Mouse (Mus musculus): ENCODE measurements at regions not wholly inside any gene's neighbourhood (a gene's known extent, or its start where the extent isn't known, plus 50 kb on each side); places are given as distances from the start of the nearest gene placed in this dataset.

GRCm38 (mm10) chr3:38209081-38209480 lies 275.6 kb downstream of the Ankrd50 start:
- DNase-seq (ENCODE audit: low read depth) = no peak

DNA sequence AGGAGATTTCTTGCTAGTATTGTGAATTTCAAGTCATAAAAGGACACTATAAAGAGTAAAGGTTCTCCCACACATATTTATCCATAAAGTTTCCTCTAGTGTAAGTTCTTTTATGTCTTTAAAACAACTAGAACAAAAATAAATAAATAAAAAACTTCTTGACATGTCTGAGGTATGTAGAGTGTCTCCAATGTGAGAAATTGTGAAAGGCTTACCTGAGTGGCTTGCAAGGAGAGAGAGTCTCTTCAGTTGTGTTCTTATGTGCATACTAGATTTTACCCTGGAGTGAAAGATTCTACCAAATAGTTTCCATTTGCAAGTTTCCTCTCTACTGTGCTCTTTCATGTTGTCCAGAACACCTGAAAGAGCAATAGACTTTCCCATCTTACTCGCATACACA lies 276.8 kb downstream of the Ankrd50 start:
- DNase-seq (ENCODE audit: low read depth) = no peak

GRCm38 (mm10) chr3:38201861-38202656 lies 282.6 kb downstream of the Ankrd50 start:
- DNase-seq (ENCODE audit: low read depth) = no peak

- DNase-seq (ENCODE audit: low read depth) = no peak
These were observed 290.6 kb downstream of the Ankrd50 start for GRCm38 (mm10) chr3:38194001-38194400.

DNA sequence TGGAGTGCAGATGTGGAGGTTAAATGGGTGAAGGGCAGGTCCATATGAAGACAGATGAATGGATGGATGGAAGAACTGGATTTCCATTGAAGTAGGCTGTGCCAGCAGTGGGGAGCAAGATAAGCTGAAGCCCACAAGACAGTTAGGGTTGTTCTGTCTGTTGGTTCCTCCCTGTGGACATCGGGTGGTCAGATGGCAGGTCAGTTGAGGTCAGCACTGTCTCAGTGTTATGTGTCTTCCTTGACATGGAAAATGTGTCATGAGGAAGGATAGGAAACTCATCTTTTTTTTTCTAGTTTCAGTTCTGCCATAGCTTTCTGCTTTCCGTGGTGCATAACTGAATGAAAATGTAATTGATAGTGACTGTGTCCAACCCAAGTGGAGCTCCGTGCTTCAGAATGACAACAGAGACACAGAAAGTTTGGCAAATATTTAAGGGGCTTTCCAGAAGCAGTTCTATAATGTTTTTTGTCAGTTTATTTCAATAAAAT lies 297.2 kb downstream of the Ankrd50 start:
- no peak for DNase-seq (ENCODE audit: low read depth)

DNA sequence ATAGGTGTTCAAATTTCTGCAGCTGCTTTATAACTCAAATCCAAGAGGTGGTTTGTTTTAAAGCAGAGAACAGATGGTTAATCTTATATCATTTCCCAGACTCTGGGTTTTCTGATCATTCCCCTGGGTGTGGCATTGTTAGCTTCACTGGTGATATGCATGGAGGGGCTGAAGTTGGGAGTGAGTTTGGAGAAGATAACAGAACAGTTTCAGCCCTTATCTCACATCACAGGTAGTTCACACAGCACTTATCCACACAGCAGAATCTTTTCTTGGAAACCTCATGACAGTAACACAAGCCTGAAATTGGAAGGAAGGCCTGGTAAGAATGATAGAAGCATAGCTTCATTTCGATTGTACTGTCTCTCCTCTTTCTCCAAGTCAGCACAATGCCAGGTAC lies 298.1 kb downstream of the Ankrd50 start:
- DNase-seq (ENCODE audit: low read depth) = peak; percentile 14

DNA sequence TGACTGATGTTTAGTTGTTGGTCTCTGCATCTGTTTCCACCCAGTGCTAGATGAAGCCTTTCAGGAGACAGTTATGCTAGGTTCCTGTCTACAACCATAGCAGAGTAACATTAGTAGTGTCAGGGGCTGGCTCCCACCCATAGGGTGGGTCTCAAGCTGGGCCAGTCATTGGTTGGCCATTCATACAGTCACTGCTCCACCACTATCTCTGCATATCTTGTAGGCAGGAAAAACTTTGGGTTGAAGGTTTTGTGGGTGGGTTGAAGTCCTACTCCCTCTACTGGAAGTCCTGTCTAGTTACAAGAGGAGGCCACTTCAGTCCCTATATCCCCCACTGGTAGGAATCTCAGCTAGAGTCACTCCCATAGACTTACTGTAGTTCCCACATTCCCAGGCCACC lies 306.3 kb downstream of the Ankrd50 start:
- DNase-seq (ENCODE audit: low read depth) = no peak

DNA sequence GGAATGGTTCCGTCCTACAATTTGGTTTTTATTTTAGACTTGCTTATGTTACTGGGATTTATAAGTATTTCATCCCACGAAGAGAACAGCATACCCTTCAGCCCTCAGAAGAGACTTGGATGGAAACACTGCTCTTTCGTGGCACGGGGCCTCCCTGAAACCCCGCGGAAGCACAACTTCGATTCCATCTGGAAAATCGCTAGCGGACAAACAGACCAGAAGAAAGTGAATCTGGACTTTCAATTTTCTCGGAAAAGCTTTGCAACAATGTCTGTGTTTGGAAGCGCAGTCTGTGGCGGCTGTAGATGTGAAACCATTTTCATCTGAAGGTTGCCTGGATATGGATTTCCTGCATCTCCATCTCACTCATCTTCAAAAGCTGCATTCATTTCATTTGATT lies 308.7 kb downstream of the Ankrd50 start:
- no peak for DNase-seq (ENCODE audit: low read depth)

- DNase-seq (ENCODE audit: low read depth) = no peak
These were observed 309.8 kb downstream of the Ankrd50 start for GRCm38 (mm10) chr3:38174735-38175280.

- no peak for DNase-seq (ENCODE audit: low read depth)
These were observed 332.2 kb downstream of the Ankrd50 start for GRCm38 (mm10) chr3:38152408-38152807.

- DNase-seq (ENCODE audit: low read depth) = no peak
These were observed 332.8 kb downstream of the Ankrd50 start for GRCm38 (mm10) chr3:38151821-38152220.

DNA sequence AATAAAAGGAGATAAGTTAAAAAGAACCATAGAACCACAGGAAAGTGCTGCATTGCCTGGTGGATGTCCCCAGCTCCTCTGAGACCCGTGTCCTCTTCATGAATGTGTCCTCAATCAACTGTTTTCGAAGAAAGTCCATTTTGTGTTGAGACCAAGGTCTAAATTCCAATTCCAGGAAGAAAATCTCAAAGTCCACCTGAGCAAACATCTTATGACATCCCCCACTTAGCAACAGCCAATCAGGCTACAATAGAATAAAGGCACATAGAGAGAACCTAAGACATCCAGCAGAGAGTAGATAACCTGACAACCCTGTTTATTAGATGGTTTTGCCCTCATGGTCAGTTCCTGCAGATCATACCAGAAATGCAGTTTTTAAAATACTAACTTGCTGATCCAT lies 338.0 kb downstream of the Ankrd50 start:
- no peak for DNase-seq (ENCODE audit: low read depth)

- DNase-seq (ENCODE audit: low read depth) = no peak
These were observed 339.2 kb downstream of the Ankrd50 start for GRCm38 (mm10) chr3:38145444-38145843.

GRCm38 (mm10) chr3:38144650-38145049 lies 340.0 kb downstream of the Ankrd50 start:
- no peak for DNase-seq (ENCODE audit: low read depth)

DNA sequence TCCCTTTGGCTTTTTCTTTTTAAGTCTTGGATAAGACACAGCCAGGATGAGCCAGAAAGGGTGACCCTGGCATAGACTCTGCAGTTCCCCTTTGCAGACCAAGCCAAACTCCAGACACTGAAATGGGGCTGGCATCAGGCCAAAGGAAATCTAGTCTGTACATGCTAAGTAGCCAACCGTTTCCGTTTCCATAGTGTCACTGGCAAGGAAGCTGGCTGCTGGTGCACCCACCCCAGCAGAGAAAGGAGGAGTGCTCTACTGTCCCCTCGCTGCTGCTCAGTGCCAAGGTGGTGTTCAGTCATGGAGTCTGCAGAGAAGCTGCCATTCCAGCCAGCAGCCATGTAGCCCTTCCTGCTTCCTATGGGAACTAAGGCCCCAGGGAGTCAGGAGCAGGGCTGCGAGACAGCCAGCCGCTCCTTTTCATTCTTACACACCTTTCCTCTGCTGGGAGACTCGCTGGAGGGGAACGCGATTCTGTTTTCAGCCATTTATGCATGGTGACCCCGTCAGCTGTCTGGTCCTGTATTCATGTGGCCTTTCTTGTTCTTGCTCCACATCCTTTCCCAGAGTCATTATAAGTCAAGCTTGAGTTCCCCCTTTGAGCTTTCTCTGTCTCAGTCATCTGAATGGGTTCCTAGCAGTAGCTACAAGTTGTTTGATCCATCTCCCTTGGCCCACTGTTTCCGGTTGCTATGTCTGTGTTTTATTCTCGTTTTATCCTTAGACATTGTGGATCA lies 341.3 kb downstream of the Ankrd50 start:
- DNase-seq (ENCODE audit: low read depth) = no peak

- no peak for DNase-seq (ENCODE audit: low read depth)
These were observed 345.3 kb downstream of the Ankrd50 start for GRCm38 (mm10) chr3:38139387-38139786.

DNA sequence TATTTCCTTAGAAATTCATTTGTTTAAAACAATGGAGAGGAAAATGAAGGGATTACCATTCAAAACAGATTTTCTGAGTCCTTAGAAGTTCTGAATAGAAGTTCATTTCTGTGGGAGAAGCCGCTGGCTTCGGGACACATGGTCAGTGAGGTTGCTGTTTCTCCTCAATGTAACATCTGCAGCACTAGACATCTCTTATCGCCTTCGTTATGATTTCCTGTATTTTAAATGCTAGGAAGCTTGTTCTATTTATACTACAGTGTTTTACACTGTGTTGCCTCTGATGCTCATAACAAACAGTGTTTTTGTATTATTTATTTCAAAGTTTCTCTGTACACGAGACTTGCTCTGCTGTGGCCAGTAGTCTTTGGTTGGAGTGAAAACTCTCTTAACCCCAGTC lies 346.6 kb downstream of the Ankrd50 start:
- no peak for DNase-seq (ENCODE audit: low read depth)

DNA sequence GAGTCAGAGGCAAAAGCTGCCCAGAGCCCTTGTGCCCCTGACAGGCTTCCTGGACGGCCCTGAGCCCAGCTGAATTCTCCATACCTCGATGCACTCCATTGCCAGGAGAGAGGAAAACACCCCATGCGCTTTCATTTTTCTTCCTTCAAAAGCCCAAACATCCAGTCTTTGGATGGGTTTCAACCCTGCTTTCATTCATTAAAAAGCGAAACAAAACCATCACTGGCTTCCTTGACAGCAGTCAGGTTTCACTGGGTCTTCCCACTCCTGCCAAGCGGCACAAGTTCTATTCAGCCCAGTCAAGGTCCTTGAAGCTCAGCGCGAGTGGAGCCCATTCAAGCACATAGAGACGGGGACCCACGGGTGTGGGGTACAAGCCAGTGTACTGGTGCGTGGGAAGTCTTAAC lies 348.8 kb downstream of the Ankrd50 start:
- DNase-seq (ENCODE audit: low read depth) = no peak

- no peak for DNase-seq (ENCODE audit: low read depth)
These were observed 350.2 kb downstream of the Ankrd50 start for GRCm38 (mm10) chr3:38134425-38134824.

- DNase-seq (ENCODE audit: low read depth) = no peak
These were observed 352.8 kb downstream of the Ankrd50 start for GRCm38 (mm10) chr3:38131887-38132220.

DNA sequence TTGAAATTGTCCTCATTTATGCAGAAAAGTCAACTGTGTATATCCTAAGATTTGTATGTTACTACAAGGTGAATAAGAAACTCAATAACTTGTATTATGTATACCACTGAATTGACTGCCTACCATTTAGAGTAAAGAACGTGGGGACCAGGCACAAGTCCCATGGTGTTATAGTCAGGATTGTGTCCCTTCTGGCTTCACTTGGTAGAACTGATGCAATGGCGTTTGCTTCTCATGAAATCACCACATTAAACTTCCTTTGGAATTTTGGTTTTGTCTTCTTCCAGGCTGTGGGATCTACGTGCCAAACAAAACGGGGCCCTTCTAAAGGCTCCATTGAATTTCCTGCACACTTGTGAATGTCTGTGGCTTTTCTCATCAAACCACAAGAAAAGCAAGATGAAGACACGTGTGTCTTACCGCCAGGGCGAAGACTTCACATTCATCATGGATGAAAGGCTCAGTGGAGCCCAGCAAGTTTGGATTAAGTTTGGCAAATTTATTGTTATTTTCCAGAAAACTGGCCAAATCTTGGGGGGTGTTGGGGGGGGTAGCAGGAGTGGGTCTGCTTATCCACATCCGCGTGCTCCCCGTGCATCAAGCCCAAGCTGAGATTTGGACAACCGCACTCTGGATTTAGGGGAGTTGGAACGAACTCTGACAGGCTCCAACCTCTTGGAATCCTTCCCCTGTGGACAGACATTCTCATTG lies 353.3 kb downstream of the Ankrd50 start:
- DNase-seq (ENCODE audit: low read depth) = no peak

GRCm38 (mm10) chr3:38130088-38130487 lies 354.6 kb downstream of the Ankrd50 start:
- DNase-seq (ENCODE audit: low read depth) = no peak

DNA sequence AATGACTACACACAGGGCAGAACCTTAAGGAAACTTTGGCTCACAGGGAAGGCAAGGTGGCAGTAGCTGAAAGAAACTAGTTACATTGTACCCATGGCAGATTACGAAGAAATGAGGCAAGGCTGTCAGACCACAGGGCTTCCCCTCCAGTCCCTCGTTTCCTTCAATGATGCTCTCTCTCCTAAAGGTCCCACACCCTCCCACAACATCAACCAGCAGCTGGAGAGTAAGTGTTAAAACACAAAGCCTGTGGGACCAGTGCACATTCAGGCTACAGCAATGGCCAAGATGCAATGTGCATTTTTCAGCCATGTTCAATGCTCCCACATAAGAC lies 355.5 kb downstream of the Ankrd50 start:
- no peak for DNase-seq (ENCODE audit: low read depth)

All from c-Kit-positive CD71-positive TER-119-negative erythroid progenitor cells, embryonic 14.5 days (primary cell).